Mouse (Mus musculus): ENCODE measurements around the gene Tbccd1.

The Tbccd1 gene

DNA sequence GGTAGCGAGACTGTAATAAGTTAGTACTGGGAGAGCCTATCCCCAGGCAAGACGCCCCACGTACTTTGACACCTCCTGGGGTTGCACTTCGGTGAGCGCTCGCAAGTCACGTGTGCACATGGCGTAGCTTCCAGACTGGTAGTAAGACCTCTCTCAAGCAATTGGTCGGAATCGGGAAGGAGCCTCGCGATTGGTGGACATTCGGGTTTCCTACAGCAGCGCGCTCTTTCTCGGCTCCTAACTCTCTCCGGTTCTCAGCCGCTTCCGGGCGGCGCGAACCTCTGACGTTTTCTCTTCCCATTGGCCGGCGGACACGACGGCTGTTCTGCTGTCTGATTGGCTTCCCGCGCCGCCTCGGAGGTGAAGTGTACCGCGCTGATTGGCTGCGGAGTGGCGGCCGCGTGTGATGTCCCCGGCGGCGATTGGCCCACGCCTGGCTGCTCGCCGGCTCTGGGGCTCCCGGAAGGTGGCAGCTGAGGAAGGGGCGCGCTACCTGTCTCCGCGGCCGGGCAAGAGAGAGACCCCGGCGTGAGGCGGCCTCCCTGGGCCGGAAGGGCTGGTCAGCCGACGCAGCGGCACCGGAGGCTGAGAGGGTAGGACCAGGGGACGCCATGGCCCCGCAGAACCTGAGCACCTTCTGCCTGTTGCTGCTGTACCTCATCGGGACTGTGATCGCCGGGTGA lies at the start of gene Tbccd1, which contains the start of gene Dnajb11:
Gene Tbccd1, minus strand, starts transcription at position 239 of the 683 bp plus-strand sequence.
Gene Dnajb11, plus strand, starts transcription at position 415 of the 683 bp plus-strand sequence.
- DNase-seq = peak; percentile 97 to 99

DNA sequence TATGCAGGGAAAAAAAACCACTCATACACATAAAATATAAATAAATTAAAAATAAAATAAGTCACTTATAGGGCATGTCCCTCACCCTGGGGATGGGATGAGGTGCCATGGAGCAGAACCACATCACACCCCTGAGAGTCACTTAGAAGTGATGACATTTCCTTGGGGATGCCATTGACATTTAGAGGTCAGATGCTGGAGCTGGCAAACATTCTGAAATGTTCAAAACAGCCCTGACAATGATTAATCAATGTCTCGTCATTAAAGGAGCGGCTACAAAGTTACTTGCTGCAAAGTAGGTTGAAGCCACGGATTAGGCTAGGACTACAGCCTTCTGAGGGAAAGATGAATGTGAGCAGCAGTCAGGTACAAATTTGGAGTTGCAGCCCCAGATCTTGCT lies 43.9 kb upstream of the Tbccd1 start:
- no peak for DNase-seq

DNA sequence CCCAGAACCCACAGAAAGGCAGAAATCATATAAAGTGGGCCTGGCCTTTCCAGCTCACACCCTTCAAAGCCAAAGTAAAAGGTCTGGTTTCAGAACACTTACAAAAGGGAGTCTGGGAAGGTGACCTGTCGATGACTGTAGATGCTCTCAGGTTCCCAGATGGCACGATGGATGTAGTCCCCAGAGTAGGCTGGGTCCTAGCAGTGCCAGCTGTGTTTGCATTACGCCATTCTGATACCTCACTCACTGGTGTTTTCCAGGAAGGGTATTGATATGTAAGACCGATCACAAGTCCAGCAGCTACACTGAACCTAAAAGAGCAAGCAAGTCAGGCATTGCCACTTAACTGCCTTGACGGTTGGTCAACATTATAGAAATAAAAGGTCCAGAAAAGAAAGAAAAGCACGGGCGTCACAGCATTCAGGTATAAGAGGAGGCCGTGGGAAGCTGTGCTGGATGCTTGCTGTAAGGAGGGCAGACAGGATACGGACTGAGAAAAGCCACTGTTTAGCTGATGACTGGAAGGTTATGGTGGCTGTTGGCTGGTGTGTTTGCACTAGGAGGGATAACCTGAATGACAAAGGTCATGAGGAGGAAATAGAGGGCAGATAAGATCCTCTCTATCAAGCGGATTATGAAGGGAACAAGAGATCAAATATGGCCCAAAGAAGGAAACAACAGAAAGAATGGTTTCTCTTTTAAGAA lies 42.5 kb upstream of the Tbccd1 start:
- DNase-seq = no peak

DNA sequence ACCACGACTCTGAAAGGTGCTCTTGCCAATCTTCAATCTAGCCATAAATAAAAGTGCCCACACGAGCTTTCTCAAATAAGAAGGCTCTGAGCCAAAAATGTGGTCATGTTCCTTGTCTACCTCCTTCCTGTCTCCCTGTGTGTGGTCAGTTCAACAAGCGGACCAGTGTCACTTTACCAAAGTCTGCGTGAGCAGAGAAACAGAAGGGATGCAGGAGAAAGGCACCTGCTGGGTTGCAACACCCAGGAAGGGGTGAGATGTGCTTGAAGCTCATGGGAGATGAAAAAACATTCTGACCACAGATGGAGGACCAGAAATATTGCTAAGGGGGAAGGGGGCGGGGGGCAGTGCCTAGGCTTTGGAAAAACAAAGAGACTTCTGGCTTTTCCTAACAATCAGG lies 41.9 kb upstream of the Tbccd1 start:
- DNase-seq = no peak

DNA sequence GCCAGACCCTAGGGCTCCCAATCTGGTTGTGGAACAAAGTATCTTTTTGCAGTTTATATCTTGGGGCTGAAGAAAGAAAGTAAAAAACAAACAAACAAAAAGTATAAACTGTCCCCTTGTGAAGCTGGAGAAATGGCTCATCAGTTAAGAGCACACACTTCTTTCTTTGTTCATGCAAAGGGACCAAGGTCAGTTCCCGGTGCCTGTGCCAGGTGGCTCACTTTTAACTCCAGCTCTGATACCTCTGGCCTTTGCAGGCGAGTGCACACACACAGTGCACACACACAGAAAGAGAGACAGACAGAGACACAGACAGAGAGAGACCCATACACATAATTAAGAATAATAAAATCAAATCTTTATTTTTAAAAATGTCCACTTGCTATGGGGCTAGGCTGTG lies 39.1 kb upstream of the Tbccd1 start:
- no peak for DNase-seq

DNA sequence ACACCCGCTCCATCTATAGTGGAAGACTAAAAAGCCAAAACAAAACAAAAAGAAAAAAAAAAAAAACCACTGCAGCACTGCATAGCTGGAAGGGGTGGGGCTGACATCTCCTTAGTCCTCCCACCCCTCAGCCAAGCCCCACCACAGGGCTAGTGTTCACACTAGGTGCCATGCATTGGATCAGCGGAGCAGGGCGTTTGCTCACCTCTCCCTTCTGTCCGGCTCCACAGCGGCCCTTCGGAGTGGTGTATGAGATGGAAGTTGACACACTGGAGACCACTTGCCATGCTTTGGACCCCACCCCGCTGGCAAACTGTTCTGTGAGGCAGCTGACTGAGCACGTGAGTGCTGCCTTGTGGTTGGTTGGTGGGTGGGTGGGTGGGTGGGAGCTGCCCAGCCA lies 36.6 kb upstream of the Tbccd1 start:
- no peak for DNase-seq

DNA sequence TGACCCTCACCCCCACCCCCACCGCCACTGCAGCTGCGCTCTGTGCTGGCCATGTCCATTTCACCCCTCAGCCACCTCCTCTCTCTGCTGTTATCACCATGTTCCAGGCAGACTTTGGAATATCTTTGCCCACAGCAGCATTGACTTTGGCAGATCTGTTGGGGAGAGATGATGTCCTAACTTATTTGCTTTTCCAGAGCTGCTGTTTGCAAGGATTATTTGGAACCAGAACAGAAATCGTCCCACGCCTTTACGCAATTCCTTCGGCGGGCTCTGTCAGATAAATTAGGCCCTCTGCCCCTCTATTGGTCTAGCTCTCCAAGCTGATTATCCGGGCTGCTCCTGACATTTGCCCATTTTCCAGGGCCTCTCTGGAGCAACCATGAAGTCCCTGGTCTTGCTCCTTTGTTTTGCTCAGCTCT lies 34.3 kb upstream of the Tbccd1 start:
- no peak for DNase-seq

DNA sequence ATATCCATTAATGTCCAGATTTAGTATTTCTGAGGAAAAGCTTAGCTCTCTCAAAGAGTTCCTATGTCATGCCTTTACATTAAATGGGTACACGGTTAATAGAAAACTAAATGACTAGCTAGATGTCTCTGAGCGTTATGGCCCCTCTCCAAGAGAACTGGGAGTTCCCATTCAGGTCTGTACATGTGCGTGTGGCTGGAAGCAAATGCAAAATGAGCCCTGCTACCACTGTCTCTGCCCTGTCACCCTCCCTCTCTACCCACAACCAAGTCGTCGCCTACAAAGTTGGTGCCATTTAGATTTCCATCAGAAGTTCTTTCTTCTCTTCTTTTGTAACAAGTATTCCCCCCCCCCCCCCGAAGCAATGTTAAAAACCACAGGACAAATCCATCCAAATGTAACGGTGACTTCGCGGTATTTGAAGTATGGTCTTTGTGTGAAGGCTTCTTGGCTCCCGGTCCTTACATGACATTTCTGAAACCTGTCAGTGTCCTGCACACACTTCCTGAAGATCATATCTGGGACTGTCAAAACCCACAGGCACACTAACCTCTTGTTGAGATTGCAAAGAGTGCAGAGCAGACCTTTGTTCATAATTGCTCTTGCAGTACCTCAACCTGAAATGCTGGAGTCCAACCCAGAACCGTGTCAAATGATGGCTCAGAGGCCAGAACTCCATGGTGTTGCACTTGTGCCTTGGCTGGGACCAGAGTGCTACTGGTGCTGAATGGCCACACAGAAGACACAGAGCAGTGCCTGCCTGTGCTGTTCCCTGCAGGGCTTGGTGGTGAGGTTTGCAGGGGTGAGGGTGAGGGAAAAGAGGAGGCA lies 33.4 kb upstream of the Tbccd1 start, which contains the start of gene Ahsg:
Gene Ahsg, plus strand, starts transcription at position 595 of the 828 bp plus-strand sequence.
- no peak for DNase-seq

DNA sequence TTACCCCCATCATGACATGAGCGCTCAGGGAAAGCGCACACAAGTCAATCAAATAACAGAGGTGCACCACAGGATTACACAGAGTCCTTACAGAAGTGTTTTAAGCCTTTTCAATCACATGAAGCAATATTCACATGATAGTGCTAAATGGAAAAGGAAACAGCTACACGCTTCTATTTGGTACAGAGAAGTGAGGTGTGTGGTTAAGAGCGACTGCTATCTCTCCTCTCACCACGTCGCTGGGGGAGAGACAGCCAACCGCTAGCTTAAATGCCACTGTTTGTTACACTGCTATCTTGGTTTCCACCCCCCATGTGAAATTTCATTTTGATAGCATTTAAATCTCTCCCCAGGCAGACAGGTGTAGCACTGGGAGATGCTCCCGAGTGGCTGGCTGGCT lies 32.2 kb upstream of the Tbccd1 start:
- no peak for DNase-seq

DNA sequence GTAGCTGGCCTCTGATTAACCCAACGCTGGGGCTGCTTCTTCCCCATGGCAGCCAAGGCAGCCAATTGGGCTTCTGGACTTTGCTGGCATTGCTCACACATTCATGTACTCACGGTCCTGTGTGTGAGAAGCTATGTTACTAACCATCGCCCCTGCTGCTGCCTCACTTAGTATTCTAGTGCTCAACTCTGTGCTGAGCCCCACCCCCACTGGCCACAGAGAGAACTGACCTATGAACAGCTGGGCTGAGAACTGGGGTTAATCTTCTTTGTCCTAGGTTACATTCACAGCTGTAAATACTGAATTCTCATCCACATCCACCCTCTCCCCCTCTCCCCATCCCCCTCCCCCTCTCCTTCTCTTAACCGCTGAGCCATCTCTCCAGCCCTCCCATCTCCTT lies 31.4 kb upstream of the Tbccd1 start:
- no peak for DNase-seq

DNA sequence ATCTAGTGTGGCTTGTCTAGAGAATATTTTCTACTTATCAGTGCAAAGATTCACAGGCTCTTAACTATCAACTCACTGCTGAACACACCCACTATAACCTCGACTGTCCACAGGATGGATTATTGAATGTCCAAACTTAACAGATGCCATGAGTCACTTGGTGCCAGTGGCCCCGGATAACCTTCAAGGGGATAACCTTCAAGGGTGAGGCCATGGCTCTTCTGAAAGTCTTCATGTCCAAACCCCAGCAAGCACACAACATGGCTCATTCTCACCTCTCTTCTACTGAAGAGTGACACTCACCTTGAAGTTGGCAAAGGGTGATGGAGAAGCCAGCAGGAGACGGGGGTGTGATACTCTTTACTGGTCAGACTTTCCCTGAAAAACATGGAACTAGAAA lies 29.3 kb upstream of the Tbccd1 start:
- no peak for DNase-seq

DNA sequence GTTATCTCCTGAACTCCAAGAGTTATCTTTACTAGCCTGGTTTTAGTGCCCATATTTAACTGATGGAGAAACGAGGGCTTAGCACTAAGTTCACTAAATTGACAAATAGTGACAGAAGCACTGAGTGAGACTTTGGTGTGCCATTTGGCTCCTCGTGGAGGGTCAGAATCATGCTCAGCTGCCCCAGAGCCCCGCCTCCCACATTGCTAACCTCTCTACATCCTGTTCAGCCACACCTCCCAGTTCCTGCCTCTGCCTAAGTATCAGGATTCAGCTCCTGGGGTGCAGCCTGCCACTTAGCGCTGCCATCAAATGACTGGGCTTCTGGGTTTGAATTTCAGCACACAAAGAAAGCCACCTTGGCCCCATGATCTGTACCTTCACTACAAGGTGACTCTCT lies 27.9 kb upstream of the Tbccd1 start:
- no peak for DNase-seq

DNA sequence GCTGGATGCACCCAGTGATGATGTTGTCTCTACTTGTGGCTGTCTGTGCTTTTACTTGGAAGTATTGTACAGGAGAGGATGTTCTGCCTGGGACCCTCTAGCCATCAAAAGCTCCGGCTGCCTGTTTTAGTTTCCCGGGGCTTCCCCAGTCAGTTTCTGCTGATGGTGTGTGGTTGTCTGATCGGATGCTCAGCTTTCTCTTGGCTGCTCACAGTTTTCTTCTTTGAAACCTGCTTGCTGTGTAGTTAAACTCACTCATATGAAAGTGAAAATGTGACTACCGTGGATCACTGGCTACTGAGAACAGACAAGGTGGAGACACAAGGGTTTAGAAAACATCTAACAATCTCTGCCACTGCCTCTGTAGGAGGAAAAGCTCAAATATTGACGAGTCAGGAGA lies 26.0 kb upstream of the Tbccd1 start:
- no peak for DNase-seq

DNA sequence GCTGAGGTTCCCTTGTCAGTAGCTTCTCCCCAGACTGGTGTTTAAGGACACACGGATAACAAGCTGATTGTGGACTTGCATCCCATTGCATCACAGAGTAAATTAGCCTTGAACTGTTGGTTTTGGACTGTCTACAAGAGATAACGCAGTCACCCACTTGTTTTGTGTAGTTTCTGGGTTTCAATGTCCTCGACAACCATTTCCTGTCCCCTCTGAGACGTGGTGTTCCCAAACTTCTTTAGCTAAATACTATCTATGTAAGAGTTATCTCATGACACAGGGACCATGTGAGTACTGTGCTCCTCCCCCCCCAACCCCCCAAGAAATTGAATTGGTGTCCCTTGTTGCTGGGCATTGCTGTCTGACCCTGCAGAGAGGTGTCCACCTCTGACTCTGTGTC lies 24.0 kb upstream of the Tbccd1 start:
- no peak for DNase-seq

DNA sequence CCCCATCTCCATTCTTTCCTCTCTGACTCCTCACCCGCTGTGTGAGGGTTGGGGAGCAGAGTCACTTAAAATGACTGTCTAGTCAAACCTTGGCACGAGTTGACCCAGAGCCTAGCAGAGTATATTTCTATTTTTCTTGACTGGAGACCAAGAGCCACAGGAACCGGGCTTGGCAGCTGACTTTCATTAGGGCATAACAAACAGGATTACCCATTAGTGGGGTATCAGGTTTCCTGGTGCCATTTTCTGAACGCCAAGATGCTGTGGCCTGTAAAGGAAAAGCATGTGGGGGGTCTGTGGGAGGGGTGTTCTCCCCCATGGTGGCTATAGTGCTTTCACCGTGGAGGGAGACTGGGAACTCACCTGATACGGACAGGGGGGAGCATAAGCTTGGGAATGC lies 23.4 kb upstream of the Tbccd1 start:
- DNase-seq = no peak

DNA sequence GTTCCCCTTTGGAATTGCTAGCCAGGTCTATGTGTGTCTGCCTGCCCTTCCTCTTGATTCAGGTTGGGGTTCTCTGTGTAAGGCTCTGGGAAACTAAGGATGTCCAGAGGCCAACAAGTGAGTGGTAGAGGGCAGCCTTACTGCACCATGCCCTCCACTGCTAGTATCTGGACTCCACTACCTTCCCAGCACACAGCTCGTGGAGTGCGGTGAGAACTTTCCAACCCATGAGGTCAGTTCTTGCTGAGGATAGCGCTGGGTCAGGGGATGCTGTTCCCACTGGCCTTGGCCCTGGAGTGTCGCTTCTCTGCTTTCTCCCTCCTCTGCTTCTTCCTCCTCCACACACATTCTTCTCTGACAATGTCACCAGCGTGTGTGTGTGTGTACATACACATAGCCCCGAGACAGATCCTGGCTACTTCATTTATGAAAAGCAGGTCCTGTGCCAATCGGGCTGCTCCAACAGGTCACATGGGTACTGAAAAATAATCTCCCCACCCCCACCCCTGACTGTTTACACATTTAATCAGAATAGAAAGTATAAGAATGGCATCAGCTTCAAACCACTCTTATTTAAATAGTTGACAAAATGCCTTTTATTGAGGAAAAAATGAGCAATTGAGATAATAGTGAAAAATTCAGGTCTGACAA lies 22.6 kb upstream of the Tbccd1 start:
- DNase-seq = no peak

DNA sequence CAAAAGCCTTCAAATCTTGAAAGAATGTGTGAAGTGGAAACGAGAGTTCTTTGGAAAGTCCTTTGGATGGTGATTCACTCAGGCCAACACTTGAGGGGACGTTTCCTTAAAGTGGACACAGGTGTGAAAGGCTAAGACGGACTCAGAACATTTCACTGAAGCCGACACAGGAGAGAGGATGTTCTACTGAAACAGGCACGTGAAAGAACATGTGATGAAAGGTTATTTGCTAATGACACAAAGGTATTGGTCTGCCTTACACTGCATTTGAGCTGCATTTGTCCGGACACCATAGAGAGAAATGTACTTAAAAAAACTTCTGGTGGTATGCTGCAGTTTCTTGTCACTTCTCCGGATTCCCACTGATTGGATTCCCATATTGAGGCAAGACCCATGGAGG lies 21.2 kb upstream of the Tbccd1 start:
- no peak for DNase-seq

DNA sequence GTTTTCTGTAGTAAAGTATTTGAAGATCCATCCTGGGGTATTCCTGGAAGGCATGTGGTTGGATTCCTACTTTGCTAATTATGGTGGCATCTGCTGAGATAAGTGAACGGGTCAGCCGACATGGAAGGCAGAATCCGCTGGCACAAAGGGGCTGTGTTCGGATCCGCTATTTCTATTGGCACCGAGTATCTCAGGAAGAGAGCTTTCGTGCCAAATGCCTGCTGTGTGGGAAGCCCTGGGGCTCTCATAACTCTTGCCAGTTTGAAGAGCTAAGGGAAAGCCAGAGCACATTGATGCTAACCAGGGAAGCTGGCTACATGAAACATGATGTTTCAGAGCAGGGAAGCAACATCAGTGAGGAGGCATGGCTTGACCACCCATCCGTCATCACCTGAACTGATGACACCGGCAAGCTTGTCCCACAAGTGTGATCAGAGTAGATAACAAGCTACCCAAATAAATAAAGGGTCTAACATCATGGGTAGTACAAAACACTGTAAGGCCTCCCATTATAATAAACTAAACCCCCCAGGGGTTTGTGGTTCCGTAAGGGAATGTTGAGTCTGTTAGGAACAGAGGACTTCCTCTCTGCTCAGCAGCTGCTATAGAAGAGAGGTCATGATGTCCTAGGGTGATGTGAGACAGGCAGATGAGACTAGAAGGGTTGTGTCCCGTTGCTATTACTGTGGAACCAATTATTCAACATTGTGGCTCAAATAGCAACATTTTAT lies 20.4 kb upstream of the Tbccd1 start:
- DNase-seq = no peak

DNA sequence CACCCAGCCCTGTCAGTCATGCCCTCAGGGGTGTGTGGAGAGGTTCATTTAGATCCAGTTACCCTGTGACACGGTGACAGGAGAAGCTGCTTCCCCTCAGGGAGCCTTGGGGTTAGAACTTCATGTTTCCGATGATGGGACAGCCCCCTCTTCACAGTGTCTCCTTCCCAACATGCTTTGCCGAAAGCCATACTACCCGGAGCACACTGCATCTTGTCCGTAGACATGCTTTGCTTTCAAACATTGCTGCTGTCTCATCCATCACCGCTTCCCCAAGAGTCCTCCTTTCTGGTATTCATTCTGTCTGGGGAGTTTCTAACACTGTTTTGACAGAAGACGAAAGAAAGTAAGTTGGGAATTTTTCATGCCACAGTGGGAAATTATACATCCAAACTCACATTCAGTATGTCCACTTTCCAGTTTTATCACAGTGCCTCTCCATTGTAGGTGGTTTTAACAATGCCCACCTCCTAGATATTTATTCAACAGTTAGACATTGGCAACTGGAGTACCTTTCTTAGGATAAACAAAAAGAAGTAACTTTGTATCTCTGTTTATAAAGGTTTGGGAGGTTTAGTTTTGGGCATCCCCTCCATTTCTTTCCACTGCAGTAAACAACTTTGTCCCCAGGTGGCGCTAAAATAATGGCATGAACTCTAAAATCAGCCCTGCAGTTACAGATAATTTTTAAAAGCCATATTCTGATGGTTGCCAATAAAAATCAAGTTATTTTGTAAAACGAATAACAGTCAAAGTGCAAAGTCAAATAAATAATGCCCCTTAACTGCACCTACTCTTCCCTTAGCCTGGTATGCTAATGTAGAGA lies 19.0 kb upstream of the Tbccd1 start:
- DNase-seq = peak in 1 of 2 experiments; percentile 14

DNA sequence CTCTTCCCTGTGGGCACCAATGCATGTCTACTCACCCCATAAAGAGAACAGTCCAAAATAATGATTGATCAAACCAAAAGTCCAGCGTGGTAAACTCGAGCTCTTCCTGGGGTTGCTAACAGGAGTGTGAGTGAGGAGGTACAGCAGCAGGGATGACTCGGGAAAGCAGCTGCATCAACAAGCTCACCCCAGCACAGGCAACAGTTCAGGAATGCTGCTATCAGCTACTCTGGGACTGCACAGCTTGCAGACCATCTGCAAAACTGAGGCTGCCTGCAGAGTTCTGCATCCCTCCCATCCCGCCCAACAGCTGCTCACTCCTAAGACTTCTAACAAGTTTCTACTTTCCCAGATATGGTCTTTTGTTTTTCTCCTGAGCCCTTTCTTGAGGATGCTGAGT lies 15.9 kb upstream of the Tbccd1 start:
- no peak for DNase-seq

DNA sequence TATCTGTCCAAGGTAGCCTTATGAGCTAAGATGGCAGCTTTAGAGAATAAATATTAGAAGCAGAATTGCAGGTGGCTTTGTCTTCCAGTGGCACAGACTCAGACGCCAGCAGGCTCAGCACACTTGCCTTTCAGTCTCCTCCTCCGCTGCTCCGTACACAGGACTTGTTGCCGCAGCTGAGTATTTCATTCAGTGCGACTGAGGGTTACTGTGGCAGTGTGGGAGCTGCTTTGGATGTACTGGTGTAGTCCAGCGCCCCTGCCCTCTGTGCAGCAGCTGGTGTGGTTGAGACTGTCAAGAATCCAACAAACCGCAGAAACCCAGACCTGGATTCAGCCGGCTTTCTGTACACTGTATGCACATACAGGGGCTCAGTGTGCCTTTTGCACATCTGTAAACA lies 14.9 kb upstream of the Tbccd1 start:
- no peak for DNase-seq
